Mouse (Mus musculus): ENCODE measurements around the gene Lrrc34.

DNA sequence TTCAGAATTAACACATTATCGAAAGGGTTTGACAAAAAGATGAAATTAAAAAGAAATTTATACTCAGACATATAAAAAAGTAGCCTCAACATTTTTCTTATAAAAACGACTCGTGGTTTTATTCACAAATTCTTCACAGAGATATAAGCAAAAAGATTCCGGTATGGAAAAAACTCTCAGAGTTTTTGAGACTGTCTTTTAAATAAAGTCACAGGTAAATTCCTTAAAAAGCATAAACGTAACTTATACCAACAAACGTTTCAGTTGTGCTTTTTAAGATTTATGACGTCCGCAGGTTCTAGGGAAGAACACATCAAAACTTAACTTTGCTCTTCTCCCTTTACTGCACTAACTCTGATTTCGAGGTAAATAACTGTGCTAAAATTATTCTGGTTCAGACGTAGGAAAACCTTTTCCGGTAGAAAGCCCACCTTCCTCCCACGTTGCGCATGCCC lies 46.0 kb downstream of the Lrrc34 start:
- no peak for TF ChIP-seq POLR2A (IDR thresholded peaks at IDR 0.05; ENCODE audit: borderline replicate concordance, control insufficient read depth, low read depth, low read length)
- TF ChIP-seq CTCF (IDR thresholded peaks at IDR 0.05; ENCODE audit: control insufficient read depth, insufficient read depth, low read length), result no peak

All from bone marrow, adult 2 months (tissue).